Mouse (Mus musculus): Measurements from ENCODE around the gene Phldb1.

GRCm38 (mm10) chr9:44736301-44736700 lies 1.3 kb upstream of the Phldb1 start:
- TF ChIP-seq CTCF (IDR thresholded peaks at IDR 0.05; ENCODE audit: borderline replicate concordance, extremely low read depth, insufficient read depth, insufficient read length) (no peak), POLR2A (IDR thresholded peaks at IDR 0.05; ENCODE audit: borderline replicate concordance, extremely low read depth, insufficient read depth, insufficient read length, poor library complexity, severe bottlenecking) (no peak)
